Mouse (Mus musculus) liver, embryonic 11.5 days (tissue): ENCODE results near the gene Dip2c. TPM values are rescaled to one million over a fixed set of nuclear protein-coding genes. Genes with fewer than 3 reads are reported as not detected.

Experiments used
- ATAC-seq: fragments of 200-750 bp; cut with Nextera tagmentation; replicated peaks from 2 replicates; pipeline ENCODE4 v1.8.0; 2017; ENCODE audit warnings: moderate number of reproducible peaks, mild to moderate bottlenecking, moderate TSS enrichment, moderate library complexity; ENCODE audit not compliant: low FRiP score
- DNase-seq: peaks from one replicate; pipeline ENCODE4 v3.0.0-alpha.2; 2017; ENCODE audit warnings: low spot score
- H3K27ac ChIP-seq: fragments of 300-500 bp; sonication (generic); 2 replicates; pipeline ENCODE4 v1.5.1; 2014; ENCODE audit warnings: mild to moderate bottlenecking, low read depth, low read length, control low read depth
- H3K27me3 ChIP-seq: fragments of 300-500 bp; sonication (generic); replicated peaks from 2 replicates; pipeline ENCODE4 v1.6.1; 2014; ENCODE audit warnings: low read length, mixed read lengths; ENCODE audit not compliant: control insufficient read depth, insufficient read depth
- H3K36me3 ChIP-seq: fragments of 300-500 bp; sonication (generic); 2 replicates; pipeline ENCODE4 v1.6.1; 2014; ENCODE audit warnings: mild to moderate bottlenecking, low read length, moderate library complexity, mixed read lengths; ENCODE audit not compliant: control insufficient read depth, insufficient read depth
- H3K4me1 ChIP-seq: fragments of 300-500 bp; sonication (generic); replicated peaks from 2 replicates; pipeline ENCODE4 v1.6.1; 2014; ENCODE audit warnings: low read length, mixed read lengths; ENCODE audit not compliant: control insufficient read depth, insufficient read depth
- H3K4me2 ChIP-seq: fragments of 300-500 bp; sonication (generic); 2 replicates; pipeline ENCODE4 v1.6.1; 2014; ENCODE audit warnings: mild to moderate bottlenecking, control low read depth, moderate library complexity
- H3K4me3 ChIP-seq: fragments of 300-500 bp; sonication (generic); 2 replicates; pipeline ENCODE4 v1.5.1; 2014; ENCODE audit warnings: low read depth, low read length, control low read depth
- H3K9ac ChIP-seq: fragments of 300-500 bp; sonication (generic); 2 replicates; pipeline ENCODE4 v1.6.1; 2014; ENCODE audit warnings: low read depth, low read length, control low read depth
- H3K9me3 ChIP-seq: fragments of 300-500 bp; sonication (generic); 2 replicates; pipeline ENCODE4 v1.6.1; 2016; ENCODE audit warnings: low read length, inconsistent platforms, mixed read lengths; ENCODE audit not compliant: control insufficient read depth
- WGBS: fragments of 180-500 bp; shearing (Covaris S2); extraction: QIAGEN DNeasy Blood & Tissue Kit; methylation state at CpG from one replicate; pipeline ENCODE4 v1.1.7; 2014; 5-methylcytosine and 5-hydroxymethylcytosine counted together
- polyA plus RNA-seq: library from polyadenylated mRNA; unstranded; fragments of >200 nt; fragmentation: Nextera tagmentation; extraction: Ambion mirVana; gene quantifications from 2 replicates; pipeline ENCODE4 v1.2.1, GENCODE M21; 2014

The Dip2c gene
- polyA plus RNA-seq, 1 experiment from 2014 or later: 2.2 TPM

GRCm38 (mm10) chr13:9686261-9686660, 409.9 kb downstream of the Dip2c start:
- no peak for DNase-seq
- peaks cover 31% of the 10 kb centered on the region for H3K36me3 ChIP-seq
- no peaks in the 10 kb centered on the region for H3K4me1 ChIP-seq
- H3K9me3 ChIP-seq: no peaks in the 10 kb centered on the region
- no peak overlapping the region for H3K9ac ChIP-seq
- no peaks in the 10 kb centered on the region for H3K27me3 ChIP-seq
- ATAC-seq: no peak
- no peak overlapping the region for H3K4me3 ChIP-seq
- WGBS: 93% methylated on average over 7 of the region's 7 CpGs
- H3K4me2 ChIP-seq: no peak overlapping the region
- no peak overlapping the region for H3K27ac ChIP-seq

DNA sequence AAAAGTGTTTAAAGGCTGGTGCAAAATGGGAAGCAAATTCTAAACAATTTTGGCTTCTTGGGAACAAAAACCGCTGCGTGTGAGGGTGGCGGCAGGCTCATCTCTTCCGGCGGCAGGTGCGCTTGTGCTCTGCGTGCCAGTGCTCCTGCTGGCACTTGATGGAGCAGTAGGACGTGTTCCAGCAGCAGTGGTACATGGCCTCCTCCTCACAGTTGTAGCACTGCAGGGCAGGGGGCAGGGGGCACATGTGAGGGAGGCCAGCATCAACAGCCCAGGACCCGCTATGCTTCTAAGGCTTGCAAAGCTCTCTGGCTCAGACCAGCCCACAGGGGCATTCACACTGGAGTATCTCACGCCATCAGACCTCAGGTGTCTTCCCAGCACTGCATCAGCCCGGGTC, 410.4 kb downstream of the Dip2c start:
- WGBS: 94% methylated on average over 11 of the region's 11 CpGs
- H3K4me2 ChIP-seq: no peak overlapping the region
- H3K9me3 ChIP-seq: no peaks in the 10 kb centered on the region
- H3K27ac ChIP-seq: no peak overlapping the region
- H3K27me3 ChIP-seq: no peaks in the 10 kb centered on the region
- no peak for DNase-seq
- no peak for ATAC-seq
- H3K4me1 ChIP-seq: no peaks in the 10 kb centered on the region
- peaks cover 31% of the 10 kb centered on the region for H3K36me3 ChIP-seq
- H3K9ac ChIP-seq: no peak overlapping the region
- H3K4me3 ChIP-seq: no peak overlapping the region

GRCm38 (mm10) chr13:9689366-9689765, 413.0 kb downstream of the Dip2c start:
- DNase-seq (no peak), ATAC-seq (no peak)
- H3K27ac ChIP-seq: no peak overlapping the region
- no peaks in the 10 kb centered on the region for H3K27me3 ChIP-seq
- no peaks in the 10 kb centered on the region for H3K4me1 ChIP-seq
- no peaks in the 10 kb centered on the region for H3K9me3 ChIP-seq
- no peak overlapping the region for H3K4me2 ChIP-seq
- no peak overlapping the region for H3K4me3 ChIP-seq
- WGBS: 93% methylated on average over 16 of the region's 16 CpGs
- no peak overlapping the region for H3K9ac ChIP-seq
- H3K36me3 ChIP-seq: peaks cover 32% of the 10 kb centered on the region

GRCm38 (mm10) chr13:9692876-9693275, 416.5 kb downstream of the Dip2c start:
- Histone ChIP-seq H3K9ac (no peak overlapping the region), H3K36me3 (peaks cover 41% of the 10 kb centered on the region), H3K27ac (no peak overlapping the region), H3K27me3 (no peaks in the 10 kb centered on the region), H3K4me1 (no peaks in the 10 kb centered on the region), H3K4me2 (no peak overlapping the region), H3K4me3 (no peak overlapping the region), H3K9me3 (no peaks in the 10 kb centered on the region)
- WGBS: 92% methylated on average over 3 of the region's 3 CpGs
- ATAC-seq: no peak
- DNase-seq: no peak

DNA sequence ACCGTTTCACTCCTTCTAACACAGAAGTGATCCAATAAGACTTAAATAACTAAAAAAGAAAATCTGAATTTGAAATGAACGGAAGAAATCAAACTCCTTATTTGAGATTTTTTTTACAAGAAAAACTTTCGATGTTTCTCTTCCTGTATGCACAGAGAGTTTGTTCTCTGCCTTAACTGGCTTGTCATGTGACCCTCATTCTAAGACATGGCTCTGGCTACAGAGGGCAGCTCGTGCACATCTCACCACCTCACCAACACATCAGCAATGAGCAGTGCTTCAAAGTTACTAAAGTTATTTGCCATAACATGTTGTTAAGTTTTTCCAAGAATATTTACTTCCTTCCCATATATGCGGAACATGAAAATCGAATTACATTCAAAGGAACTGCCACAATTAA, 418.3 kb downstream of the Dip2c start:
- Histone ChIP-seq H3K9me3 (no peaks in the 10 kb centered on the region), H3K36me3 (peaks cover 29% of the 10 kb centered on the region), H3K27ac (no peak overlapping the region), H3K4me2 (no peak overlapping the region), H3K4me3 (no peak overlapping the region), H3K9ac (no peak overlapping the region), H3K4me1 (no peaks in the 10 kb centered on the region), H3K27me3 (no peaks in the 10 kb centered on the region)
- 88% methylated on average over 6 of the region's 6 CpGs for WGBS
- no peak for ATAC-seq
- DNase-seq: no peak

DNA sequence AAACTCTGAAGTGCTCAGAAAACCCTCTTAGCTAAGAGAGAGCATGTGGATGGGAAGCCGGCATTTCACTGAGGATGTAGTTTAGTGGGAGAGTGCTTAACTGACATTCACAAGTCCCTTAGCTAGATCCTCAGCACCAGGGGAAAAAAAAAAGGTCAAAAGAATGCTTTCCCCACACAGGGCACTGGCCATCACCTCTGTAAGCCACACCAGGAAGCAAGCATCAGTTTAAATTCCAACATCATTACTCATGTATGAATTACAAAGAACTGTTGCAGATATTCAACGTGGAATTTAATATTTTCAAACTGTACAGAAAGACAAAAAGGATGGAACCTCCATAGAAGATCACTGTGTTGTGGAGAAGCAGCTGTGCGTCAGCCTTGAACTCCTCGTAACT, 419.1 kb downstream of the Dip2c start:
- Histone ChIP-seq H3K4me3 (no peak overlapping the region), H3K27me3 (no peaks in the 10 kb centered on the region), H3K27ac (no peak overlapping the region), H3K9me3 (no peaks in the 10 kb centered on the region), H3K4me1 (no peaks in the 10 kb centered on the region), H3K36me3 (peaks cover 24% of the 10 kb centered on the region), H3K4me2 (no peak overlapping the region), H3K9ac (no peak overlapping the region)
- DNase-seq (no peak), ATAC-seq (no peak)
- WGBS: 89% methylated on average over 4 of the region's 4 CpGs

DNA sequence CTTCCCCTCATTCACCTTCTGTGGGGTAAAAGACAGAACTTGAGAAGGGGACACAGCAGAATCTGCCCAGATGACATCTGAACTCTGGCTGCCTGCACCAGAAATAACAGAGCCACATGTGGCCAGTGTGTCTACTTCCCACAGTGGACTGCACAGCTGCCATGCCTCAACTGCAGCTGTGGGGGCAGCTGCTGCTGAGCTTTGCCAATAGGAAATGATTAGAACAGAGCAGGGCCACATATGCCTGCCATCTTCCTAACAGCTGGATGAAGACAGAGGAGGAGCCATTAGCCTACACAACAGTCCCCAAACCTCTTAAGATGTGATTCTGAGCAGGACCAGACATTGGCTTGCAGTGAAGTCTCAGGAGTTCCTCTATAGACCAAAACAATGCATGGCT, 419.5 kb downstream of the Dip2c start:
- H3K9me3 ChIP-seq: no peaks in the 10 kb centered on the region
- no peaks in the 10 kb centered on the region for H3K27me3 ChIP-seq
- DNase-seq (no peak), ATAC-seq (no peak)
- H3K4me1 ChIP-seq: no peaks in the 10 kb centered on the region
- no peak overlapping the region for H3K4me3 ChIP-seq
- no peak overlapping the region for H3K27ac ChIP-seq
- peaks cover 21% of the 10 kb centered on the region for H3K36me3 ChIP-seq
- no peak overlapping the region for H3K4me2 ChIP-seq
- H3K9ac ChIP-seq: no peak overlapping the region

DNA sequence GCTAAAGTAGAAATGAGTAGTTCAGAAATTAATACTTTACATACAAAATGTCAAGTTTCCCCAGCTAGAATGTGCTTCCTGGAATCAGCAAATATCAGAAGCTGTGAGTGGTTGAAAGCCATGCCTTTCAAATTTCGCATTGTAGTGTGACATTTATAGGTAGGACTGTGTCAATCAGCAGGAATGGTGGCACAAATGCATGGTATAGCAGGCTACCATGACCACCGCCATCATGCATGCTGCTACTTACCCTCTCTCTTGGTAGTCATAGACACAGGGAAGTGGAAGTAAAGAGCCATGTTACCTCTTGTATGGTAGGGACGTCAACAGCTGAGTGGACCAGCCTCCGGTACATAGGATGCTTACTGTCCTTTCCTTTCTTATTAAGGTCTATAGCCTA, 421.0 kb downstream of the Dip2c start:
- no peaks in the 10 kb centered on the region for H3K4me1 ChIP-seq
- no peak overlapping the region for H3K9ac ChIP-seq
- H3K36me3 ChIP-seq: peaks cover 17% of the 10 kb centered on the region
- DNase-seq: no peak
- WGBS: 94% methylated on average over 4 of the region's 4 CpGs
- no peak overlapping the region for H3K27ac ChIP-seq
- H3K9me3 ChIP-seq: no peaks in the 10 kb centered on the region
- H3K4me2 ChIP-seq: no peak overlapping the region
- no peaks in the 10 kb centered on the region for H3K27me3 ChIP-seq
- H3K4me3 ChIP-seq: no peak overlapping the region
- no peak for ATAC-seq

DNA sequence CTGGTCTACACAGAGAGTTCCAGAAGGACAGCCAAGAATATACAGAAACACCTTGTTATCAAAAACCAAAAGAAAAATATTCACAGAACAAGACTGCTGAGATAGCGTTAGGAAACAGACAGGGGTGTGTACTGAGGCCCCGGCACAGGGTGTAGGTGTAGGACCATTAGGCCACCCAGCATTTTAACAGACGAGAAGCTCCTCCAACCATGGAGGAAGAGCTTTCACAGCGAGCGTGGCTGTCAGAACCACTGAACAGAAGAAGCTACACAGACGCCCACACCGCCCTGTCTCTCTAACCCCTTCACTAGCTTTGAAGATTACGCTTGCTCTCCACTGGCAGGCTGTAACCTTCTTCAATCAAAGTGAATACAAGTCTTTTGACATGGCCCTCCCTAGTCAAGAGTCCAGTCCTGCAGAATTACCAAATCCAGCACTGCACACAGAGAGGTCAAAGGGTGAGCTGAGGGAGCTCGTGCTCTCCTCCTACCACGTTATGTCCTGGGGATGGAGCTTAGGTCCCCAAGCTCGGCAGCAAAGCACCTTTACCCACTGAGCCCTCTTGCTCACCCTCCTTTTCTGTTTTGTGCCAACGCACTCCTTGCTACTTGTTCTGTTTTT, 426.4 kb downstream of the Dip2c start:
- peak; percentile 67 for ATAC-seq
- Histone ChIP-seq H3K4me3 (no peak overlapping the region), H3K4me2 (no peak overlapping the region), H3K27me3 (no peaks in the 10 kb centered on the region), H3K9ac (no peak overlapping the region), H3K4me1 (peaks cover 4% of the 10 kb centered on the region; the same call in 1 of the 2 replicates), H3K36me3 (peaks cover 2% of the 10 kb centered on the region; the same call in 1 of the 2 replicates), H3K9me3 (no peaks in the 10 kb centered on the region), H3K27ac (no peak overlapping the region)
- 74% methylated on average over 12 of the region's 12 CpGs for WGBS
- no peak for DNase-seq
